Mouse (Mus musculus) lung, adult 18-20 months (tissue): ENCODE results near the gene Stx12.
"Not testable (repeated sequence)": the region's sequence is repeated elsewhere in the genome, so short reads cannot be mapped to it uniquely, and the experiment has no call there.

Source experiments
- DNase-seq, 2 experiments: peaks; one replicate each; pipeline ENCODE4 v3.0.0; 2022; ENCODE audit warnings: mixed read lengths in 2 of 2

The Stx12 gene

DNA sequence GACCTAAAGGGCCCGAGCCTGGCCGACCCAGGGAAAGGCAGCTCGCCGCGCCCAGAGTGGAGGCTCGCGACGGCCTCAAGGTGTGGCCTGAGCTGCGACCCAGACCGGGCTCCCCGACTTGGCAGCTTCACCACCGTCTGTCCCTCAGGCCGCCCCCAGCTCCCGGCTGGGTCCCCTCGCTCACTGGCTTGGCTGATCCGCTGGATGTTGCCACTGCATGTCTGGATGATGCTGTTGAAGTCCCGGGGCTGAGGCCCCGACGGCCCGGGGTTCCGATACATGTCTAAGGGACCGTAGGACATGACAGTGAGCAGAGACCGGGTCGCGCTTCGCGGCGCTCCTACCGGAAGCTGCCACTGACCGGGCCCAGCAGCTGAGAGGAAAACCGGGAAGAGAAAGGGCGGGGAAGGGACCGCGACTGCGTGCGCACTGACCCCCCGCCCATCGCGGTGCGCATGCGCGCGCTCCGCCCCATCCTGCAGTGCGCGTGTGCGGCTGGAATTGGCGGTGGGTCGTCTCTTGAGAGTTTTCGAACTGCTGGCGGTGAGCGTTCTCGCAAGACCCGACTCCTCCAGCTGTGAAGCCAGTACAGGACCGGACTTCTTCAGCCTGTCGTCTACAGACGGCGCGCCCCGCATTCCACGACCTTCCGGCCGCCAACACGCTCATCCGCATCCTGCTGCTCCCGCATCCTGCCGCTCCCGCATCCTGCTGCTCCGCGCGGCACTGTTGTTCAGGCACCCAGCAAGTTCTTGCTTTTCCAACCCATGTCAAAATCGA, at the start of gene Stx12:
TSS of gene Stx12 (minus strand) at position 446 of the 780 bp plus-strand sequence.
- DNase-seq, result peak; percentile 88 to 92

DNA sequence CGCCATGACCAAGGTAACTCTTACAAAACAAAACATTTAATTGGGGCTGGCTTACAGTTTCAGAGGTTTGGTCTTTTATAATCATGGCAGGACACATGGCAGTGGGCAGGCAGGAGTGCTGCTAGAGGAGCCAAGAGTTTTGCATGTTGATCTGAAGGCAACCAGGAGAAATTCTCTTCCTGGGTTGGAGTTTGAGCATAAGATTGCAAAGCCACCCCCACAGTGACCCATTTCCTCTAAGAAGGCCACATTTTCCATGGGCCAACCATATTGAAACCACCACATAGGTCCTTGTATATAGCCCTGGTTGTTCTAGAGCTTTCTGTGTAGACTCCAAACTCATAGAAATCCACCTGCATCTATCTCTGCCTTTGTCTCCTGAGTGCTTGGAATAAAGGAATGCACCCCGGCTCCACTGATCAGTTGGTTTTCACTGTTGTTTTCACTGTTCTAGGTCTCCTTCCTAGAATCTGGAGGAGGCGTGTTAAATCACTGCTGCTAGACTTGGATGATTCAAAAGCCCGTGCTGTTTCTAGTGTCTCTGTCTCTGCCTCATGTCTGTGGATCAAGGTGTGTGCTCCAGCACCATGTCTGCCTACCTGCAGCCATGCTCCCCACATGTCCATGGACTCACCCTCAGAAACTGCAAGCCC, 48.6 kb upstream of the Stx12 start:
- no peak for DNase-seq

DNA sequence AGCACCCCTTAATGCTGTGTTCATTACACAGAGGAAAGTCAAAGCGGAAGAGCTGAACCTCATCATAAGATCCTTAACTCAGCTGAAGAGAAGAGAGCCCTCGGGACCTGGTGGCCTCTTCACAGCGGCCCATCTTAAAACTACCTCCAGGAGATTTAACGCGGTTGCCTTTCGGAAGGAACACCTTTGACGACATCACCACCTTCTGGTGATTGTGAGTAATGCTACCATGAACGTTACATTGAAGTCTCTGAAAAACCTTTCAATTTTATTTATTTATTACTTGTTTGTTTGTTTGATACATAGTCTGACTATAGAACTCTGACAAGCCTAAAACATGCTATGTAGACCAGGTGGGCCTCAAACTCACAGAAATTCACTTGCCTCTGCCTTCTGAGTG, 46.5 kb upstream of the Stx12 start:
- DNase-seq, result peak in 1 of 2 experiments; percentile 50

DNA sequence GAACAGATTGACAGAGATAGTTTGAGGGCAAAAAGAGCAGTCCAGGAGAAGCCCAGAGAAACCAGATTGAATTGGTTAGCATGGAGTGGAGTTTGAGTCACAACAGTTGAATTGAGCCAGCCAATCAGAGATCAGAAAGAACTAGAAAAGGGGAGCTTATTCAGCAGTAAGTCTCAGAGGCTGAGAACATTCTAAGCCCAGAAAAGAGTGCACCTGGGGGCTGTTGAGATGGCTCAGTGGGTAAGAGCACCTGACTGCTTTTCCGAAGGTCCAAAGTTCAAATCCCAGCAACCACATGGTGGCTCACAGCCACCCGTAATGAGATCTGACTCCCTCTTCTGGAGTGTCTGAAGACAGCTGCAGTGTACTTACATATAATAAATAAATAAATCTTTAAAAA, 42.2 kb upstream of the Stx12 start:
- not testable (repeated sequence) for DNase-seq

DNA sequence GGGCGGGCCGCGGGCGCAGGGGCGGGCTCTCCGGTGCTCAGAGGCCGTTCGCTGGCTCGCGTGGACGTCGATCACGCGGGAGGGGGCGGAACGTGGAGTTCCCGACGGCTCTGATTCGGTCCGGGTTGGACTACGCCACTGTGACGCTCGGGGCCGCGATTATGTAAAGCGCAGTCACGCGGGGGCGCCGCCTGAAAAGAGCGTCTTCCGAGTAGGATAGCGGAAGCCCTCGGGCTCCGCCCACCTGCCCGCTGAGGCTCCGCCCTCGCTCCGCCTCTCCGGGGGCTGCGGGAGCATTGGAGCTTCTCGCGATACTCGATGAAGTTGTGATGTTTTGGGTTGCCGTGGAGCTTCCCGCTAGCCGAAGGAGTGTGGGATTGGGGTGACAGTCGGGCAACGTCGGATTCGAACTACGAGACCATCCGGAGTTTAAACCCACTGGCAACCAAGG, 38.3 kb upstream of the Stx12 start, which contains the start of gene Fam76a:
TSS of gene Fam76a (minus strand) at position 1 of the 451 bp plus-strand sequence.
- DNase-seq, result peak; percentile 100

DNA sequence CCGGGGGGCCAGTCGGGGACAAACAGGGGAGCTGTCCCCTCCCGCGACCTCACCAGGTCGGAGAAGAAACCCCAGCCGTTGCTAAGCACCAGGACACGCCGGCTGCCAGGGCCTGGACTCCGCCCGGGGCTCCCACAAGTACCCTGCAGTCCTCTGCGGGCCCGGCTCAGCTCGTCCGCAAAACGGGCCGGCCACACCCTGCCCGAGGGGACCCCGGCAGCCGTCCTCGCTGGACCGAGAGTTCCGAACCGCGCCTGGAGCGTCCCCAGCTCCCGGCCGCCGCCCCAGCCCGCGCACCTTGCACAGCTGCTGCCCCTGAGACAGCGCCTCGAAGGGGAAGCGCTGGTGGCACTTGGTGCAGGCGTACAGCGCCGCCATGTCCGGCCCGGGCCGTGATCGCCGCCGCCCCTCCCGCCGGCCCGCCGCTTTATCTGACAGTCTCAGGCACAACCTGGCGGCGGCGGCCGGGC, 37.8 kb upstream of the Stx12 start:
- peak; percentile 50 to 60 for DNase-seq

DNA sequence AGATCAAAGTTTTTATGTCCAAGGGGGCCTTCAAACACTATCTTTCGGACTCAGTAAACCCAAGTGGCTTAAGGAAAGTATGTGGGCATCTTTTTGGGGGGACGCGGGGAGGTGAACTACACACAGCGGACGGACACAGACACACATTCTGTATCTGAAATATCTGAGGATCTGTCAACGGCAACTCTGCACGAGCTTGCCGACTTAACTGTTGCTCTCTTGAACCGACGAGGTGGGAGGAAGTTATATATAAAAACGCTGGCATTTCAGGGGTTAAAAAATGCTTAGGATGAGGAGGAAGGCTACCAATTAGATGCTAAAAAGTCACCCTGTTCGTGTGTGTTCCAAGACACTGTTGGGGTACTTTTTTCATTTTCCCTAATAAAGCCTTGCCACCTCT, 37.2 kb upstream of the Stx12 start:
- DNase-seq, result no peak

DNA sequence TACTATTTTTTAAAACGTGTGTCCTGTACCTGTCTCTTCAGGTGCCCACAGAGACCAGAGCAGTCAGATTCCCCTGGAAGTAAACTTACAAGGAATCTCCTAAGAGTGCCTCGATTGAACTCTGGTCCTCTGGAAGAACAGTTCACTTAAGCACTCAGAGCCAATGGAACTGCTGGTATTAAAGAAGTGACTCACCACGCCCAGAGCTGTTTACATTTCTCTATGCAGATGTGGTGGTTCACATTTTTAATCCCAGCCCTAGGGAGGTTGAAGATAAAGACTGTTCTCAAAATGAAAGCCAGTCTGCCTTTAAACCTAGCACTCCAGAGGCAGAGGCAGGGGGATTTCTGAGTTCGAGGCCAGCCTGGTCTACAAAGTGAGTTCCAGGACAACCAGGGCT, 35.9 kb upstream of the Stx12 start:
- no peak for DNase-seq

DNA sequence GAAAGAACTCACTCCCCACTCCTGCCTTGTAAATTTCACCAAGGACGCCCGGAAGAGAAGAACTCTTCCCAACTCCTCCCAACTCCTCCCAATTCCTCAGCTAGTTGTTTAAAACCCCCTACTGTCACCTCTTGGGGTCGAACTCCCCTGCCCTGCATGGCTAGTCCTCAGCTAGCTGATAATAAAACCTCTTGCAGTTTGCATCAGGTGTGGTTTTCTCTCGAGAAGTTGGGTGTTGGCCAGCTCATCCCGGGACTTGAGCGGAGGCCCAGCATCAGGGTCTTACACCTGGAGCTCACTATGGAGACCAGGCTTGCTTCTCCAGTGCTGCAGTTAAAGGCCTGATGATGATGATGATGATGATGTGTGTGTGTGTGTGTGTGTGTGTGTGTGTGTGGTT, 34.2 kb upstream of the Stx12 start:
- DNase-seq, result not testable (repeated sequence)

DNA sequence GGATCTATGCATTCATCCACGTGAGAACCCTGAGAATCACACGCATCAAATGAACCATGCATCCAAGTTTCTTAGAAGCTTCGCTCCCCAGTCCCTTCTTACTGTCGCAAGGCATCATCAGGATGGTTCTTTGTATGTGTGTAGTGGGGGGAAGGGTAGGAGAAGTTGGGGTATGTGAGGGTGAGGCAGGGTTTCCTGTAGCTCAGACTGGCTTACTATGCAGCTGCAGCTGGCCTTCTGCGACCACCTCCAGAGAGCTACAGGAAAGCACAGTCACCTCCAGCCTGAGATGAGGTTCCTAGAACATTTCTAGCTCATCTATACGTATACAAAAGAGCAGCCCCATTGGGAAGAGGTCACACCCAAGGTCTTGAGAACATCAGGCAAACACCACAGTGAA, 27.8 kb upstream of the Stx12 start:
- no peak for DNase-seq

DNA sequence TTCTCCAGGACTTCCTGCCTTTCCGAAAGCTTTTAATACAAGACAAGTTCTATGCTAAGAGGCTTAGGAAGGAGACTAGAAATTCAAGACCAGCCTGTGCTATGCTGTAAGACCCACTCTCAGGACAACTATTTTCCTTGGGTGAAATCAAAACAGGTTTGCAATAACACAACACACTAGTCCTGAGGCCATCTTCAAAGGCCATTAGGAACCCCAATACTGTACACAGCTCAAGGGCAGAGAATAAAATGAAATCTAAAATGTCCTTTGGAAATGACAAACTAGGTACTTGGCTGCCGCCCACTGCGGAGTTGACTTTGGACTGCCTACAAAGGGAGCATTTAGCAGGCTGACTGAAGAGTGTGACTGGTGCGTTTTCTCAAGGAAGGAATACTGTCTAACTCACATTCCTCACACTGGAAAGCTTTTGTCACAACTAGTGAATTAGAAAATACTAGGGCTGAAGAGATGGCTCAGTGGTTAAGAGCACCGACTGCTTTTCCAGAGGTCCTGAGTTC, 21.6 kb upstream of the Stx12 start:
- DNase-seq, result no peak

DNA sequence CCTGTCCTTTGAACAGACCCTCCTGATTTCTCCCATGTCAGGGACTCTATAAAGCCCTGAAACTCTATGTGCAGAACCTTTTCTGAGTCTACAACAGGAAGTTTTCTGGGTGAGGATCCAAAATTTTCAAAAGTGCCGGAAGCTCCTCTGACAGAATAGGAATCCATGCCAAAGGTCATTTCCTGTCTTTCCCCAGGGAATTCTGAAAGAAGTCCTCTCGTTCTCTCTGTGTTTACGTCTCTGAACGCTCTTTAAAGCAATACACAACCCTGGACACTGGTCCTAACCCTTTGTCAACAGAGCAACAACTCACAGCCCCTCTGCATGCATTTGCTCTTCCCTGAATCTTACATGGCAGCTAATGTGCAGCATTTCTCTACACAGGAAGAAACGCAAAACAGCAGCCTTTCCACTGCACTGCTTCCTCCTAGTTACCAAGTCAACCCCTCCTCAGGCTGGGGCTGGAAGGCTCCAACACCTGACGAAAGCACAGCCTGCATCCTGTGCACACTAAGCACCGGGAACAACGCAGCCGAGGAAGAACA, 20.5 kb upstream of the Stx12 start:
- DNase-seq, result peak; percentile 8 to 44

DNA sequence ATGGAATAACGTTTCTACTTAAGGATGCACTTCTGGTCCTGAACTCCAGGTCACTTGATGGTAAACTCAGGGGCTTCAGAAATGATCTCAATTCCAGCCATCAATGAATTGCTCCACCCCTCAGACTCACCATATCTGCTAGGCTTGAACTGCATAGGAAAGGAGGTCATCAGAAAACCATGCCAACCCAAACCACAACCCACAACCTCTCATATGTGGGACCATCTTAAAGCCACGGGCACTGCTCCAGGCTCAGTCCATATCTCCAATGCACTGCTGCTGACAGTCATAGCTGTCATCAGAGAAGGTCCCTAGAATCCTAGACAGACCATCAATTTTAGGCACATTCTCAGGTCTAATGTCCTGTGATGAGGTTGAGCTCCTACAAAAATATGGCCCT, 19.8 kb upstream of the Stx12 start:
- no peak for DNase-seq

DNA sequence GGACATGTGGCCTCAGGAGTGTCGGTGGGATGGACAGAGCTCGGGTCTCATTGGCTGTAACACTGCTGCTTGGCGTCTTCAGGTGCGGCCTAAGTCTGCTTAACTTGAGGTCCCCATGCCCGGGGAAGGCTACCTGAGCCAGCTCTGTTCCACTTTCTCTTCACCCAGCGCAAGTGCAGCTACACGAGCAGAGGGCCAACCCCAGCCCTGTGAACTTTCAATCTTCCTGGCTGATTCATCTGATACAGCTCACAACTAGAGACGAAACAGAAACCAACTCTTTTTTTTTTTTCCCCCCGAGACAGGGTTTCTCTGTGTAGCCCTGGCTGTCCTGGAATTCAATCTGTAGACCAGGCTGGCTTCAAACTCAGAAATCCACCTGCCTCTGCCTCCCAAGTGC, 13.9 kb upstream of the Stx12 start:
- DNase-seq, result no peak

DNA sequence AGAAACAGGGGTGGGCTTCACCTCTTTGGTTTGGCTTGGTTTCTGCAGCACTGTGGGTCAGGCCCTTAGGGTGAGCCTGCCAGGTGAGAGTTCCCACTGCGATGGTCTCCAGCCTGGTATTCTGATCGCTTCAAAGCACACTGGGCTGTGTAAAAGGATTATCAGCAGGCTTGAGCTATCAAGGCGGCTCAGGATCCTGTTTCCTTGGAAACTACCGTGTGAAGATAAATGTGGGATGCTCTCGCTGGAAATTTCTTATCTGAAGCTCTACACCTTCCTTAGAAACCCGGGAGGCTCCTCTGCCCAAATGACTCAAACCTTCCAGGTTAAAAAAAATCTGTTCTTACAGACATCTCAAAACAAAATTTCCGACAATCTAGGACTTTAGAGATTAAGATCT, 10.1 kb upstream of the Stx12 start:
- DNase-seq, result no peak

DNA sequence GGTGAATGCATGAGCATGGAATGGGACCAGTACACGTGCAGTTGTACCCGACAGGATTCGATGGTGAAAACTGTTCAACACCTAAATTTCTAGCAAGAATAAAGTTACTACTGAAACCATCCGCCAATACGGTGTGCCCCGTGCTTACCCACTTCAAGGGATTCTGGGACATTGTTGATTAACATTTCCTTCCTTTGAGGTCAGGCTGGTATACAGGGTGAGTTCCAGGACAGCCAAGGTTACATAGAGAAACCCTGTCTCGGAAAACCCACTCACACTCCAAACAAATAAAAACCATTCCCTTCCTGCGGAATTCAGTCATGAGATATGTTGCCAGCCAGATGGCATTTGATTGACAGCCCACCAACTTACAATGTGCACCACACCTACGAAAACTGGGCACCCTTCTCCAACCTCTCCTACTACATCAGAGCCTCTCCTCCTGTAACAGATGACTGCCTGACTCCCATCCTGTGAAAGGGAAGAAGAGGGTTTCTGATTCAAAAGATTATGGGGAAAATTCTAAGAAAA, 600 bp upstream of the Stx12 start:
- DNase-seq, result peak in 1 of 2 experiments; percentile 41

DNA sequence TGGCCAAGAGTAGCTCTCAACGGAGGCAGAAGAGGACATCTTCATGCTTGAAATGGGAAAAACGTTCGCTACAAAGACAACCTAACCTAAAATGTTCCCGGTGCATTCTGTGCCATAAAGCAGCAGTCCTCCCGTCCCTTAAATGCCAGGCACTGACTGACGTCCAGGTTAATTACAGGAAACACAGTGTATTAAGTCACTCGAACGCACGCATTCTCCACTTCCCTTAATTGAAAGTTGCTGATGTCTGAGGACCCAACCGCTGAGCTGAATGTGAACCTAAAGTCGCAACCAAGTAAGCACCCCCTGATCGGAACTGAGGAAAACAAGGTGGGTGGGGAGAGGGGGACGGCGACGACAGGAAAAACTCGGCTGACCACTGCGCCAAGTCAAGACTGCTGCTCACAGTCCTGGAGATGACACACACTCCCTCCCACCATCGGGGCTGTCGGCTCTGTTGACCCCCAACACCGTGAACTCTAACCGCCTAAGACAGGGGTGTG, 697 bp downstream of the Stx12 start:
- peak in 1 of 2 experiments; percentile 23 for DNase-seq

DNA sequence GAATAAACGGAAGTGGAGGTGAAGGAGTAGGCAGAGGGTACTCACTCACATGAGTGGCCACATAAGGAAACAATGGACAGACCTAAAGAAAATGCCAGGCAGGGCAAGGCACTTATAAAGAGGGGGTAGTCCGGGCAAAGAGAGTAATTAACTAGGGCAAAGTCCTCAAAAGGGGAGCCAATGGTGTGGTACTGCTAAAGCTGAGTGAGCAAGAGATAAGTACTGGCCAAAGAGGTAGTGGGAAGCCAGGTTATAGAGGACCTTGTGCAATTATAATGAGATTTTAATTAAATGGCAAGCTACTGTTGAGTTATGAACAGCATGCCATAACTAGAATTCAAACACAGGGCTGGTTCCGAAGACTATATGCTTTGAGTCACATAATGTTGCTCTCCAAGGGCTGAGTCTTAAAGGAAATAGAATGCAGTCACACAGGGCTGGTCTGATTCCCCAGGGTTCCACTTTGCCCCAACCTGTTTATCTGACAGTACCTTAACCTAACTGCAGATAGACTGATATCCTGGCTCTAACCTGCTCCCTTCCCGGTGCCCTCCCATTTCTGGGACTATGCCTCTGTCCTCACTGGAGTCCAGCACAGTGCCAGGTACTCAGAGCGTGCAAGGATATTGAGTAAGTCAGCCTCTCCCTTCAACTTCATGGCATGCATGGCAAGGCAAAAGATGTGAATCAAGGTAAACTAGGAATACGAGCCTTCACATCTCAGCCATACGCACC, 9.8 kb downstream of the Stx12 start:
- peak in 1 of 2 experiments; percentile 17 for DNase-seq

DNA sequence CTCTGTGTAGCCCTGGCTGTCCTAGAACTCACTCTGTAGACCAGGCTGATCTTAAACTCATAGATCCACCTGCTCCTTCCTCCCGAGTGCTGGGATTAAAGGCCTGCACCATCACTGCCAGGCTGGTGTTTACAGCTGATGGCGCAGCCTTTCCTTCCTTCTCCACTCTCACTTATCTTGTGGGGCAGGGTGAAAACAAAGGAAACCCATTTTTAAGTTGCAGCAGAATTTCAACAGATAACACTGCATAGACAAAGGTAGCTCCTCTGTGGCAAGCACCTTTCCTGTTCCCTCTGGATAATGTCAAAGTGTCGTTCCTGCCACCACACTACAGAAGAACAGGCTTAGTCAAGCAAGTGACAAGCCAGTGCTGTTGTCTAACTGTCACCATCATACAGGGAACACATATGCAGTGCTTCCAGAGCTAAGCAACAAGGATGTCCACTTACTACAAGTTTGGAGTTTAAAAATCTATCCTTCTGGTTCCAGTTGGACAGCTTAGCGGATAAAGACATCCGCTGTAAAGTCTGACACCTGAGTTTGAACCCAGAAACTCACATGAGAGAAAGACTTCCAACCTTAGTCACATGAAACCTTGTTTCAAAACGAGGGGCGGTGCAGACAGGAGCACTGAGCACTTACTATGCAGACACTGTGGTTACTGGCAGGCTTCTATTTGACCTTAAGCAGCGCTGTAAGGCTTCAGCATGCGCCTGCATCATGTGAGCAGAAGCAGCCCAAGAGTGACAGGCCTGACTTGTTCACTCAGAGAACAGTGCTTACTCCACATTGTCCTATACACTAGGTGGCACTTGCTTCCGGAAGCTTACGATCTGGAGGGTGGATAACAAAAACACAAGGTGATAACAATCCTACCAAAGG, 10.6 kb downstream of the Stx12 start:
- DNase-seq, result peak in 1 of 2 experiments; percentile 29

DNA sequence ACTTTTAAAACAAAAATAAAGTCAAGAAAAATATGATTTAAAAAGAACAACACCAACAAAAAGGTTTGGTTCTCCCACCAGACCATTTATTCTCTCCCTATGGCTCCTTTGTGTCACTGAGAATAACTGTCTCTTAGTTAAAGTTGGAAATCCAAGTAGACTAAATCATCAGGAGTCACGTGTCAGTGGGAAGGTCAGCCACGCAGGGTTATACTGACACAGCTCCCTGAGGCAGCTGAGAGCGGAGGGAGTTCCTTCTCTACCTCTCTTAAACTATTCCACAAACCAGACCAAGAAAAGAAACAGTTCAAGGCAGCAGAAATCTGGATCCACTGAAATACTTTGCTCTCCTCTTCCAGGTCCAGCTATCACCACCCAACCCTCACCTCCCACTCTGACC, 13.2 kb downstream of the Stx12 start:
- no peak for DNase-seq

DNA sequence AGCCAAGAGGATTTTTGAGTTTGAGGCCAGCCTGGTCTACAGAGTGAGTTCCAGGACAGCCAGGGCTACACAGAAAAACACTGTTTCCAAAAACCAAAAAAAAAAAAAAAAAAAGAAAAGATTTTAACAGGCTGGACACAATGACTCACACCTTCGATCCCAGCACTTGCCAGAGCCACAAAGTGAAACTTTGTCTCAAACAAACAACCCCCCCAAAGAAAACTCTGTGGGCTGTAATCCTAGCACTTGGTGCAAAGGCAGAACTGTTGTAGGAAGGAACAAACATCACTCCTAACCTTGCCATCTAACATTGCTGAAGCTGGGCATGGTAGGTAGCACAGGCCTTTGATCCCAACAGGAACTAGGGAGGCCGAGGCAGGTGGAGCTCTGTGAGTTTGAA, 19.5 kb downstream of the Stx12 start:
- no peak for DNase-seq
